Mouse (Mus musculus): ENCODE data around the gene Serpind1.

DNA sequence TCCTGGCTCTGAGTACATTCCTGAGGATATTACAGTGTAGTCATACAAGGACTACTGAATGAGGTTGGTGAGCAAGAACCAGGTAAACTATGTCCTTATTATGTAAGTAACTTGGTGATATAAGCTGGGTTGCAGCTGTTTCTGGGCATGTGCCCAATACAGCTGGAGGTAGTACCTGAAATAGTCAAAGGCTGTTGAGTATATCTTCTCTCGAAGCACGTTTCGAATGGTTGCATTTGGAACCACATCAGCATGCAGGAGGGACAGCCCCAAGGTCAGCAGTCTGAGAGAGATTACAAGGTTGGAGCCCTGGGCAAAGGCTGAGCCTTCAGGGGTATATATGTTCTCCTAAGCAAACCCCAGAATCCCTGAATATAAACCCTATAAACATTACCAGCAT is 30.4 kb upstream of the Serpind1 start:
- TF ChIP-seq EP300 (IDR thresholded peaks at IDR 0.05; ENCODE audit: low read depth) (no peak), CTCF (IDR thresholded peaks at IDR 0.05; ENCODE audit: low read depth) (no peak)

All from liver, embryonic 14.5 days (tissue).